Mouse (Mus musculus): ENCODE measurements around the gene Phgr1.
A peak's percentile ranks its signal among the peaks of the same experiment; 100 is the strongest.

Gene Phgr1

DNA sequence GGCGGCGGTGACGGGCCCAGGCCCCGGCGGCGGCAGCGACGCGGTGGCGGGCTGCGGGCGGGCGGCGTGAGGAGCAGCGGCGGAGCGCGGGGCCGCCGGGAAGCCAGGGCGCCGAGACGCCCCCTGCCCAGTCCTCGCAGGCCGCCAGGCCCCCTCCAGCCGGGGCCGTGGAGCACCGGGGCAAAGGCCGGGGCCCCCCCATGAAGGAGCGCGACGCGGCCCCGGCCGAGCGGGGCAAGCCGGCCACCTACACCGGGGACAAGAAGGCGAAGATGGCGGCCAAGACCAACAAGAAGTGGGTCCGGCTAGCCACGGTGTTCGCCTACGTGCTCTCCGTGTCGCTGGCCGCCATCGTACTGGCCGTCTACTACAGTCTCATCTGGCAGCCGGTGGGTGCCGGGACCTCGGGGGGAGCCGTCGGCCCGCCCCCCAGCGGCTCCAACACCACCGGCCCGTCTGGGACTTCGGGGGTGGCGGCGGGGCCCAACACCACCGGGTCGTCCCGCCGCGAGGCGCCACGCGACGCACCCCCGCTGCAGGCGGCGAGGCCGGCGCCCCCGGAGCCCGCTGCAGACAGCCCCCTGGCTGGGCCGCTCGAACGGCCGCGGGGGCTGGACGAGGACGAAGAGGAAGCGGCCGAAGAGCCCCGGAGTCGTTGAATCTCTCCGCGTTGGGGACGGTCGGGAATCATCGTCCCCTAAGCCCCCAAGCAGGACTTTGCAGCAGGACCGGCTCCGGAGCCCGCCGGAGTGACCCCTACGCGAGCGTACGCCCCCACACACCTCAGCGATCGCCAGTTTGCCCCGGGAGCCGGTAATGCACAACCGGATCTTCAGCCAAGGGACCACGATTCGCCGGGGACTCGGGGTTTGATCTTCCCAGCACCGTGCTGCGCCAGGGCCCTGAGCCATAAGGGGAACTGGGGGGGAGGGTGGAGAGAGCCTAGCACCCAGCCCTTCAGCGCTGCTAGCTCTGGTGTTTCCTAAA lies 26.4 kb upstream of the Phgr1 start:
- Histone ChIP-seq H3K4me1 (replicated peaks; ENCODE audit: low read depth, low read length) (peaks cover 32% of the 10 kb centered on the region), H3K9me3 (ENCODE audit: low read length) (no peaks in the 10 kb centered on the region), H3K4me3 (replicated peaks; ENCODE audit: low read length) (peak overlapping the region; percentile 79), H3K27me3 (ENCODE audit: insufficient read depth, low read length) (peaks cover 87% of the 10 kb centered on the region), H3K36me3 (ENCODE audit: insufficient read depth, low read length) (no peaks in the 10 kb centered on the region)
- TF ChIP-seq POU5F1 (IDR thresholded peaks at IDR 0.05; ENCODE audit: borderline replicate concordance, low read length) (no peak), CTCF (conservative IDR thresholded peaks at IDR 0.05; ENCODE audit: low read length) (no peak), NANOG (IDR thresholded peaks at IDR 0.05; ENCODE audit: borderline replicate concordance, low read length) (no peak)

DNA sequence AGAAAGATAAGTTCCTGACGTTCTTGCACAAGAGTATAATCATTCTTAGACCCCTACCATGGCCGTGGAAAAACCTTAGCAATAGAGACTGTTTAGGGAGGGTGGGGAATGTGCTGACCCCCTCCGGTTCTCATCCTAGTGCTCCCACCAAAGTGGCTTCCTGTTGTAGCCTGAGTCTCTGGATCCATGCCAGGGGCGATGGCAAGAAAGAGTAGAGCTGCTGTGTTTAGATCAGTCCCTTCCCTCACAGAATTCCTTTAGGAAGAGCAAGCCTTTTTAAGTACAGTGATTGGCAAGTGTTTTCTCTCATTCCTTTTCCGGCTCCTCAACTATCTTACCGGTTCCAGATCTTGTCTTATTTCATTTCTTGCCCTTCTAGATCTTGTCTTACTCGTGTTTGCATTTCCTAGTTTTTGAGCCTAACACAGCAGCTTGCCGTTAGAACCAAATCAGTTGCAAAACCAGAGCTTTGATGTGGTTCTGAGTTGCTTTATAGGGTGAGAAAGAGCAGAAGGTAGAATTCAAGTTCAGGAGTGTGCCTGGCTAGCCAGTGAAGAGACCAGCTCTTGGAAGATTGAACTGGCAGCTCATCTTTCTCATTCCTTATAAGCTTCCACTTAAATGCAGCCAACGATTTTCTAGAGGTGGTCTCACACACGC lies 25.1 kb upstream of the Phgr1 start:
- Histone ChIP-seq H3K36me3 (ENCODE audit: insufficient read depth, low read length) (no peaks in the 10 kb centered on the region), H3K4me1 (replicated peaks; ENCODE audit: low read depth, low read length) (peaks cover 41% of the 10 kb centered on the region)
- TF ChIP-seq CTCF (conservative IDR thresholded peaks at IDR 0.05; ENCODE audit: low read length) (no peak), POU5F1 (IDR thresholded peaks at IDR 0.05; ENCODE audit: borderline replicate concordance, low read length) (no peak), NANOG (IDR thresholded peaks at IDR 0.05; ENCODE audit: borderline replicate concordance, low read length) (no peak)

DNA sequence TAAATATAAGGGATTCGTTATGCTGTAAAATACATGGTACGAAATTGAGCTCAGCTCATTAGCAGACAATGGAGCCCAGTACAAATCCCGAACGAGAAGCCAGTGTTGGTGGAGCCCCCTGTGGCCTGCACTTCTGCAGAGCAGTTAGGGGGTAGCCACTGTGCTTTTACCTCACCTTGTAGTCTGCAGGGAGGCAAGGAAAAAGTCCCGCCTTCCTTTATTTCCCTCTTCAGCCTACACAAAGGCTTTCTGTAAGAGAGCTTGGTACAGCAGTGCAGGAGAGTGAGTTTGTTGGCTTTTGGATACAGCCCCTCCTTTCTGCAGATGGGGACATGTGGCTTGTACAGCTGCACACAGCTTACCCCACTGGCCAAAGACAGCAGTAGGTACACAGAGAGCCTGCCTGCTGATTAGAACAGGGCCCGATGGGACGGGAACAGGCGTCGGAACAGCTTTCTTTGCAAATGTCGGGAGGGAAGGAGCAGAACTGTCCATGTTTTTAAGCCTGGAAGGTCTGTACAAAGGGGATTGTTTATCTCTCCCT lies 23.2 kb upstream of the Phgr1 start:
- H3K36me3 ChIP-seq (ENCODE audit: insufficient read depth, low read length) = no peaks in the 10 kb centered on the region
- peaks cover 88% of the 10 kb centered on the region for H3K27me3 ChIP-seq (ENCODE audit: insufficient read depth, low read length)
- TF ChIP-seq CTCF (conservative IDR thresholded peaks at IDR 0.05; ENCODE audit: low read length) (no peak; the same call in 1 of the 2 replicates), POU5F1 (IDR thresholded peaks at IDR 0.05; ENCODE audit: borderline replicate concordance, low read length) (no peak), NANOG (IDR thresholded peaks at IDR 0.05; ENCODE audit: borderline replicate concordance, low read length) (no peak)
- H3K4me1 ChIP-seq (replicated peaks; ENCODE audit: low read depth, low read length) = peaks cover 43% of the 10 kb centered on the region
- H3K9me3 ChIP-seq (ENCODE audit: low read length) = no peaks in the 10 kb centered on the region
- H3K4me3 ChIP-seq (replicated peaks; ENCODE audit: low read length) = no peak overlapping the region

More for the DNA sequence above, 25.1 kb upstream of the Phgr1 start:
- peaks cover 90% of the 10 kb centered on the region for H3K27me3 ChIP-seq (ENCODE audit: insufficient read depth, low read length)
- no peak overlapping the region for H3K4me3 ChIP-seq (replicated peaks; ENCODE audit: low read length)
- H3K9me3 ChIP-seq (ENCODE audit: low read length) = no peaks in the 10 kb centered on the region

DNA sequence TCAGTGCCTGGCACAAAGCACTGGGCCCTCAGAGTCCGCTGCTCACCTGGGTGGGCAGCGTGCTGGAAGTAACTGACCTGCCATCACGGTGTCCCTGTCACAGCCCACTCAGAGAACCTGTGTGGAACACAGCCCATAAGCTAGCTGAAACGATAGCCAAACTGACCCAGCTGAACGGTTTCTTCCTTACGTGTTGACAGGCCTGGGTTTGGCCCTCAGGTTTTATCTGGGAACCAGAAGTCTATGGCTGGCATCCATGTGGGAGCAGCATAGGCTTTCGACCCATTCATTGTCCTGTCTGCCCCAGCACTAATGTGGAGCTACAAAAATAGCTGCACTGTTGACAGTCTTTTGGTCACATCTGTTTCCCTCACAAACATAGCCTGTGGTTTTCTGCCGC lies 22.1 kb upstream of the Phgr1 start:
- TF ChIP-seq POU5F1 (IDR thresholded peaks at IDR 0.05; ENCODE audit: borderline replicate concordance, low read length) (no peak), NANOG (IDR thresholded peaks at IDR 0.05; ENCODE audit: borderline replicate concordance, low read length) (no peak), CTCF (conservative IDR thresholded peaks at IDR 0.05; ENCODE audit: low read length) (no peak)
- no peak overlapping the region for H3K4me3 ChIP-seq (replicated peaks; ENCODE audit: low read length)
- H3K36me3 ChIP-seq (ENCODE audit: insufficient read depth, low read length) = no peaks in the 10 kb centered on the region
- H3K27me3 ChIP-seq (ENCODE audit: insufficient read depth, low read length) = peaks cover 88% of the 10 kb centered on the region
- no peaks in the 10 kb centered on the region for H3K9me3 ChIP-seq (ENCODE audit: low read length)
- peaks cover 35% of the 10 kb centered on the region for H3K4me1 ChIP-seq (replicated peaks; ENCODE audit: low read depth, low read length)

DNA sequence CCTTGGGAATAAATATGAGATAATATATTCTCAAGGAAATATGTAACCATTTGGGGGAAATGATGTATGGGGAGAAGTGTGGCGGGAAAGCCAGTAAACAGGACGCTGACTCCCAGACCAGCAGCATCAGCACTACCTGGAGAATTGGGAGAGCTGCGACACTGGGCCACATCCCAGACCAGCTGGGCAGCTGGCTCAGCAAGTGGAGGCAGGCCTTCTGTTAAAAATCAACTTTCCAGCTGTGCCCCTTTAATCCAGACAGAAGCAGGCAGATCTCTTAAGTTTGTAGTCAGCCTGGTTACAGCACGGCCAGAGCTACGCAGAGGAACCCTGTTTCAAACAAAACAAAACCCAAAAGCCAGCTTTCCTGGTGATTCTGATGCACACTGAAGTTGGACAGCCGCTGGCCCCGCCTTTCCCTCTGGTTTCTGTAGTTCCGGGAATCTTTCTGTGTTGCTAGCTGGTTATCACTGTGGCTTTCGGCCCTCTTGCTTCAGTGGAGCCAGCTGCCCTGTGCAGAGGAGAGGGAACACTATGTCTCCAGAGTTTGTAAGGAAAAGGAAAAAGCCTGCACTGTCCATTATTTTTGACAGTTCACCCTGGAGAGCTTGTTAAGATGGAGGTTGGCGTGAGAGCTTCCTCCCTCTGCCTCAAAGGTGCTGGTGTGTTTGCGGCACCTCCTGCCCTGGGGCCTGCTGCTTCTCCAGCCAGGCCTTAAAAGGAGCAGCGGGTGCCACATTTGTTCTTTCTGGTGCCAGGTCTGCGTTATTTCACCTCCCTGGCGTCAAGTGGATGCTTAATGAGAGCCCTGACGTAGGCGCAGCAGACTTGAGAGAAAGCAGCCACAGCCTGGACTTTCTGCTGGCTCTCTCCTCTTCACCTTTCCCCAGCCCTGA lies 20.4 kb upstream of the Phgr1 start:
- Histone ChIP-seq H3K9me3 (ENCODE audit: low read length) (no peaks in the 10 kb centered on the region), H3K36me3 (ENCODE audit: insufficient read depth, low read length) (no peaks in the 10 kb centered on the region), H3K27me3 (ENCODE audit: insufficient read depth, low read length) (peaks cover 92% of the 10 kb centered on the region), H3K4me1 (replicated peaks; ENCODE audit: low read depth, low read length) (peaks cover 32% of the 10 kb centered on the region), H3K4me3 (replicated peaks; ENCODE audit: low read length) (no peak overlapping the region)
- TF ChIP-seq POU5F1 (IDR thresholded peaks at IDR 0.05; ENCODE audit: borderline replicate concordance, low read length) = no peak
- no peak for TF ChIP-seq NANOG (IDR thresholded peaks at IDR 0.05; ENCODE audit: borderline replicate concordance, low read length)
- TF ChIP-seq CTCF (conservative IDR thresholded peaks at IDR 0.05; ENCODE audit: low read length) = no peak

DNA sequence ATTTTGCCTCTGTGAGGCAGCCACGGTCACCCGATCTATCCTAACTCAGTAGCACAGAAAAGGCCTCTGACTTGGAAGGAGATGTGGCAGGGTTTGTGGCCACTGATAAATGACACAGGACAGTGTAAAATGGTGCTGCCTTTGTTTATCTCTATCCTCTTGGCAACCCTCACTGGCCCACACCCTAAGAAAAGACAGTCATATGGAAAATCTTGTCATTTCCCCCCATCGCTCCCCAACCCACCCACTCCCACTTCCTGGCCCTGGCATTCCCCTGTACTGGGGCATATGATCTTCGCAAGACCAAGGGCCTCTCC lies 19.8 kb upstream of the Phgr1 start:
- Histone ChIP-seq H3K27me3 (ENCODE audit: insufficient read depth, low read length) (peaks cover 92% of the 10 kb centered on the region), H3K9me3 (ENCODE audit: low read length) (no peaks in the 10 kb centered on the region), H3K4me1 (replicated peaks; ENCODE audit: low read depth, low read length) (peaks cover 38% of the 10 kb centered on the region), H3K4me3 (replicated peaks; ENCODE audit: low read length) (no peak overlapping the region), H3K36me3 (ENCODE audit: insufficient read depth, low read length) (no peaks in the 10 kb centered on the region)
- TF ChIP-seq NANOG (IDR thresholded peaks at IDR 0.05; ENCODE audit: borderline replicate concordance, low read length) = no peak
- TF ChIP-seq POU5F1 (IDR thresholded peaks at IDR 0.05; ENCODE audit: borderline replicate concordance, low read length) = no peak
- TF ChIP-seq CTCF (conservative IDR thresholded peaks at IDR 0.05; ENCODE audit: low read length) = no peak

DNA sequence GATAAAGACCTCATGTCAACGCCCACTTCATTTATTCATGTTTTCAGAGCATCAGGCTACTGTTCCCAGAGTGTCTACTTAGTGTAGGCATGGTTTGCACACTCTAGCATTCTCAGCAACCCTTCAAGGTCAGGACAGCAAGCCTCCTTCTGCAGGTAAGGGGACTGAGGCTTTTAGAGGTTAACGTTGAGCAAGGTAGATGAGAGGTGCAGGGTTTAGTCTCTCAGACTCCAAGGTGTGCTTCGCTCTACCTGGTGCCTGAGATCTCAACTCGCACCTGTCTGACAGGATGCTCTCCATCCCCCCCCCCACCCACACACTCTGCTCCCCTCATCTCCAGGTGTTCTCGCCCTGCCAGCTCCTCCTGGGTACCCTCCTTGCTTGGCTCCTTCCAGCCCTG lies 18.4 kb upstream of the Phgr1 start:
- Histone ChIP-seq H3K4me1 (replicated peaks; ENCODE audit: low read depth, low read length) (peaks cover 42% of the 10 kb centered on the region), H3K9me3 (ENCODE audit: low read length) (no peaks in the 10 kb centered on the region), H3K36me3 (ENCODE audit: insufficient read depth, low read length) (no peaks in the 10 kb centered on the region), H3K4me3 (replicated peaks; ENCODE audit: low read length) (no peak overlapping the region), H3K27me3 (ENCODE audit: insufficient read depth, low read length) (peaks cover 92% of the 10 kb centered on the region)
- no peak for TF ChIP-seq POU5F1 (IDR thresholded peaks at IDR 0.05; ENCODE audit: borderline replicate concordance, low read length)
- TF ChIP-seq NANOG (IDR thresholded peaks at IDR 0.05; ENCODE audit: borderline replicate concordance, low read length) = no peak
- TF ChIP-seq CTCF (conservative IDR thresholded peaks at IDR 0.05; ENCODE audit: low read length) = no peak
